Mouse (Mus musculus) megakaryocyte-erythroid progenitor cell, adult 5-6 weeks (primary cell): ENCODE data around the gene Dcaf11. TPM values are rescaled to one million over a fixed set of nuclear protein-coding genes. Genes with fewer than 3 reads are reported as not detected.

Source experiments
- ATAC-seq: replicated peaks from 2 replicates; pipeline ENCODE4 v1.8.0; 2016; ENCODE audit warnings: mild to moderate bottlenecking, inconsistent platforms; ENCODE audit not compliant: severe bottlenecking, poor library complexity, low FRiP score, low TSS enrichment
- total RNA-seq, 2 experiments: library from RNA; stranded (forward) in 1 of 2; stranded (reverse) in 1 of 2; fragments of 200-1000, 215-1000 nt in 1 of 2; fragments of >200 nt in 1 of 2; fragmentation: Nextera tagmentation in 1 of 2; gene quantifications; 2 replicates each; pipeline ENCODE4 v1.2.3; 2014 to 2017

Gene Dcaf11
- total RNA-seq, 2 experiments from 2014 or later: 41.6 to 115 TPM

DNA sequence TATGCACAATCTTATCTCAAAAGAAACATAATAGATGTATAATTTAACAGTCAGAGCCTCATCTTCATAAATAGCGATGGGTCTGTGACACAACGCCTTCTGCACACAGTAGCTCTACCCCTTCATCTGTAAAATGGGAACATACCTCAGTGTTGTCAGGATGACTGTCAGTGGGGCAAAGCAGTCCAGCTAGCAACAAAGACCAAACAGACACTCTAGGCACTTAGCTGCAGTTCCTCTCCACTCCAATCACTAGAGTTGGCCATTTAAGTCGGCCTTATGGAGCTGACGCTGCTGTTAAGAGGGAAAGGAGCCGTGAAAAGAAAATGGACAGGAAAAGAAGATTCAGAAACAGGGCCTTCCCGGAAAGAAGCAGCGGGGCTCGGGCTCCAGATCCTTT, 8.0 kb upstream of the Dcaf11 start:
- no peak for ATAC-seq

DNA sequence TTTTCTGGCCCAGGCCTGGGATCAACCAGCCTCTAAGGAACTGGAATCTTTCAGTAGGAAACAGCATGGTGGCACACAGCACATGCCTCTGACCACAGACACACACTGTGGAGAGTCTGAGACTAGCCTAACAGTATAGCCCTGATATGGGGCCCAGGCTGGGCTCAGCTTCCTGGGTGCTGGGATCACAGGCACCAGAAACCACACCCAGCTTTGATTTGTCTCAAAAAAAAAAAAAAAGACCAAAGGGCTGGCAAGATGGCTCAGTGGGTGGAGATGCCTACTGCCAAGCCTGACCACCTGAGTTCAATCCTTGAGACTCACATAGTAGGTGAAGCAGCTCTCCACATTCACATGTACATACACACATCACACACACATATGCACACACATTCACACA, 5.2 kb upstream of the Dcaf11 start:
- ATAC-seq: no peak

- no peak for ATAC-seq
Measured at GRCm38 (mm10) chr14:55555788-55556187, 4.0 kb upstream of the Dcaf11 start.

GRCm38 (mm10) chr14:55557003-55557402, 2.8 kb upstream of the Dcaf11 start:
- ATAC-seq: 0 out of 2 replicates have a peak, but pooled peaks have one; percentile 10

DNA sequence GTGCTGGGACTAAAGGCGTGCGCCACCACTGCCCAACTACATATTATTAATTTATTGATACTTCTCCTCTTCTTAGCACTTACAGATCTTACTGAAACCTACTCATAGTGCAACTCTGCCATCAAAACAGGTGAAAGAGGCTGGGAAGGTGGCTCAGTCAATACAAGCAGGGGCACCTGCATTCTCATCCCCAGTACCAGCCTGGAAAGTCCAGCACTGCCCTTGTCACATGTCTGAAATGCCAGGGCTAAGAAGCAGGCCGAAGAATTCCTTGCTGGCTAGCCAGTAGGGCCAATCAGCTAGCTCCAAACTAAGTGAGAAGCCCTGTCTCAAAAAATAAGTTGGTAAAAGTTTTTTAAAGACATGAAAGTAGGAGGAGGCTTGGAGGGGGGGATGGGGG, 2.2 kb upstream of the Dcaf11 start:
- no peak for ATAC-seq

DNA sequence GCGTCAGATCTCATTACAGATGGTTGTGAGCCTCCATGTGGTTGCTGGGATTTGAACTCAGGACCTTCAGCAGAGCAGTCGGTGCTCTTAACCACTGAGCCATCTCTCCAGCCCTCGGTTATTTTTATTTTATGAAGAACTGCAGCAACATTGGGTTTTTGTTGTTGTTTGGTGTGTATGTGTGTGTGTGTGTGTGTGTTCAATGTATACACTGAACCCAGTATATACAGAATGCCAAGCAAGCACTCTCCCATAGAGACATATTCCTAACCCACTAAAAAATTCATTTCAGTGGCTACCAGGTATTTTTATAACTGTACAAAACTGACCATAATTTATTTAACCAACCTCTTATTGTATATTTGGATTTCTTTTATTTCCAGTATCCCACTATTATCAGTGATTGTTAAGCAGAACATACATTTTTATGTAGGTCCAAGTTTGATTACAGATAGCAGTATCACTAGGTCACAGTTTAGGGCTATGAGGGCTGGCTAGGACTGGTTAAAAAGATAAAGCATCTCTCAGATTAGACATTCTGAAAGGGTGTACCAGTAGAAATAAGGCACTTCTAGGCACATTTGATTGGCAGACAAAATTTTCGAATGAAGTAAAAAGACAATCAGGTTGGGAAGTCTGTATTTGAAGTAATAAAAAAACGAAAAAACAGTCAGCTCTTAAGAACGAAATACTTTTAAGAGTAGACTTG, 912 bp upstream of the Dcaf11 start:
- ATAC-seq: peak; percentile 19; the same call in 1 of the 2 replicates

DNA sequence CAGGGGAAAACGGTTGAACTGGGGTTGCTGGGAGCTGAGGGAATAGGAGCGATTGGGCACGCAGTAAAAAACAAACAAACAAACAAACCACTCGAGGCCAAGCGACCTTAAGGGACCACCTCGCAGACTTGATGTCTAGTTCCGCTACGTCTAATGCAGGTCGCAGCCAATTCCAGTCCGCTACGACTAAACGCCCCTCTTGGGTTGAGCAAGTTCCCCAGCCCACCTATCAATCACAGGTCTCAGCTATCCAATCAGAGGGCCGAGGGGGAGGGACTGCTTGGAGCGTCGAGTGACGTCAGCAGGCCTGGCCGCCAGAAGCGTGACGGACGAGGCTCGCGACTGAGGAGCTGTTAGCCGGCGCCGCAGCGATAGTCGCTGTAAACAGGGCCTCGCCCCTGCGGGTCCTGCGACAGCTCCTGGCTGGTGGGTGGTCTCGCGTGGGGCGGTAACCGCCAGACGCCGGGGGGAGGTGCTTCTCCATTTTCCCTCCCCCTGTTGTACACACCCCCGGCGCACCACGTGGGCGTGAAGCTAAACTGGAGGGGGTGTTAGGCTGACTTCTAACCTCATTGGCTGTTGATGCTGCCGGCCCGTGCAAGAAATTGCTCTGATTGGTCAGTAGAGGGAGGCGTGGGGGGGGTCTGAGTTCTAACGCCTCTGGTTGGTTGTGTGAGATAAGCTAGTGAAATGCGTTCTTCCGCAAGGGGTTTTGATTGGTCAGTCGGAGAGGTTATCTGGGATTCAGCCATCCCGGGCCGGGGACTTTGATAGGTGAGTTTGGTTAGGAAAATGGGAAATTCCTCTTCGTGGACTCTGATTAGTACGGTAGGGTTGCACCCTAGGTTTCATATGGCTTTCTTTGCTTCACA, 632 bp downstream of the Dcaf11 start, which contains the start of gene A730061H03Rik:
TSS of gene A730061H03Rik (minus strand) at position 205 of the 872 bp plus-strand sequence.
- peak; percentile 81 for ATAC-seq

DNA sequence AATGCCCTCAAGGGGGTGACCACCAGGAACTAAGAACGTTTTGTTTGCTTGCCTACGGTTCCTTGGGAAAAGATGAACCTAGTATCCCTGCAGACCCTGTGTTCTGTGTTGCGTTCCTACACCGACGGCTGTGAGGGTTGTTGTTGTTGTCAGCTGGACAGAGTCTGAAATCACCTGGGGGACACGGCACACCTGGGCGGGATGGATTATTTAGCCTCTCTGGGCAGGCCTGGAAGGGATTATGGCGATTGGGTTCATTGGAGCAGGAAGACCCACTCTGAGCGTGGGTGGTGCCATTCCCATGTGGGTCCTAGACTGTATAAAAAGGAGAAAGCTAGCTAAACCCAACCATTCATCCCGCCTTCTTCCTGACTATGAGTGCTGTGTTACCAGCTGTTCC, 2.1 kb downstream of the Dcaf11 start:
- no peak for ATAC-seq

DNA sequence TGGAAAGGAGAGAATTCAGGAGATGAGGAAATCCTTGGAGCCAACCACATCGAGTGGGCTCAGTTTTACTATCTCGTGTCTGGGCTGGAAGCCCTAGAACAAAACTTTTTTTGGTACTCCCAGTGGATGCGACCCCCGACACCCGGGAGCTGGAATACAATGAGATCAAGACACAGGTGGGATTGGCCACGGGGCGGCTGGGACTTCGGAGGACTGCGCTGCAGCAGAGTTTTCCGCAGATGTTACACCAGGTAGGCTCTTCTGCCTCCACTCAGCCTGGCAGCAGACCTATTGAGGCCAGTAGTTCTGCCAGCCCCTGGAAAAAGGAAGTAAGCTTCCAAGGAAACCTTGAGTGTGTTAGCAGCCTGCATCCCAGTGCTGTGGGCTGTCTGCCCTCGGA, 3.4 kb downstream of the Dcaf11 start:
- ATAC-seq: no peak

- no peak for ATAC-seq
Measured at GRCm38 (mm10) chr14:55565748-55566147, 5.9 kb downstream of the Dcaf11 start.

DNA sequence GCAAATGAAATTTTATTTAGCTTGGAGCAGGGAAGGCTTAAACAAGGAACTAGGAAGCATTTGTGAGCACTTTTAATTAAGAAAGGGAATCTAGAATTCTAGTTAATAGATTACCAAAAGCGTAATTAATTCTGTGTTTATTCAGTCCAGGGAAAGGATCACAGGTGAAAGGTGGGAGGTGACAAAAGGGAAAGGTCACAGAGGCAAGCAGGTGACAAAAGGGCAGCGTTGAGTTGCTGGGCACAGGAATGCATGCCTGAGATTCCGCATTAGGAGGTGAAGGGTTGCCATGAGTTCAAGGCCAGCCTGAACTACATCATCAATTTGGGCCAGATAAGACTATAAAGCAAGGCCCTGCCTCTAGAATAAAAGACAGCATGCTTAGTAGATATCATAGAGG, 7.7 kb downstream of the Dcaf11 start:
- ATAC-seq: no peak

DNA sequence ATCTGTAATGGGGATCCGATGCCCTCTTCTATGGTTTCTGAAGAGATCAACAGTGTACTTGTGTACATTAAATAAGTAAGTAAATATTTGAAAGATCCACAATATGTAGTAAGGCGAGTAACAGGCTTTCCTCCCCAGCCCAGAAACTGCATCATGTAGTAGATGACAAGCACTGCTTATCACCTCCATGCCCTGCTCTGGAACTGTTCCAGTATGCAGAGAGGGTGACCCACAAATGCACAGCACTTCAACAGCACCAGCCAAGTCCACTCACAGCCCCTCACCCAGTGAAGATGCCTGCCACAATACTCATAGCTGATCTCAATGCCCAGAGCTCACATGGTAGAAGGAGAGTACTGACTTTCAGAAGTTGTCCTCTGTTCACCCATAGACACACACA, 10.8 kb downstream of the Dcaf11 start:
- ATAC-seq: peak; percentile 57

- no peak for ATAC-seq
Measured at GRCm38 (mm10) chr14:55571760-55572159, 12.0 kb downstream of the Dcaf11 start.

DNA sequence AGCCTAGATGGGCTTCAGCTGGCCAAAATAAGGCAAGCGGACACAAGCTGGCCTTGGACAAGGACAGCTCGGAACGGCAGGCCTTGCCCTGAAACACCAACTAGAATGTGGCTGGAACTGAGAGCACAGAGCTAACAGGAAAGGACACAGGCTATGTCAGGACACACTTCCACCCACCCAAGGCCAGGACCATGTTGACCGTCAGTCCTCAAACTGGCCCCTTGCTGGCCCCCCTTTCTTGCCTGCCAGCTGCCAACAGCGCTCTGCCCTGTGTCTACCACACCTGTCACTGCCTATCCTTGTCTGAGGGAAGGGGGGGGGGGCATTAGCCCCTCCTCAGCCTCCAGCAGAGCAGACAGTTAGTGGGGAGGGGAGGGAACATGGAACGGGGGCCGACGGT, 15.5 kb downstream of the Dcaf11 start, which contains the start of gene Fitm1:
TSS of gene Fitm1 (plus strand) at position 316 of the 400 bp plus-strand sequence.
- no peak for ATAC-seq

DNA sequence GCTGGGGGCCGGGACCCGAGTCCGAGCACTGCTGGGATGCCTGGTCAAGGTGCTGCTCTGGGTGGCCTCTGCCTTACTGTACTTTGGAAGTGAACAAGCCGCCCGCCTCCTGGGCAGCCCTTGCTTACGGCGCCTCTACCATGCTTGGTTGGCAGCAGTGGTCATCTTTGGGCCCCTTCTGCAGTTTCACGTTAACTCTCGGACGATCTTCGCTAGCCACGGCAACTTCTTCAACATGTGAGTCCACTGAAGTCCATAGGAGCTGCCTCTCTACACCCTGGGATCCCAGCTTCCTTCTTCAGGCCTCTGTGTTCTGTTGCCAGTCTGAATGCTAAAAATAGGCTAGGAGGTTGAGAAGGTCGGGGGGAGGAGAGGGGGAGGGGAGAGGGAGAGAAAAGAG, 15.9 kb downstream of the Dcaf11 start:
- no peak for ATAC-seq

DNA sequence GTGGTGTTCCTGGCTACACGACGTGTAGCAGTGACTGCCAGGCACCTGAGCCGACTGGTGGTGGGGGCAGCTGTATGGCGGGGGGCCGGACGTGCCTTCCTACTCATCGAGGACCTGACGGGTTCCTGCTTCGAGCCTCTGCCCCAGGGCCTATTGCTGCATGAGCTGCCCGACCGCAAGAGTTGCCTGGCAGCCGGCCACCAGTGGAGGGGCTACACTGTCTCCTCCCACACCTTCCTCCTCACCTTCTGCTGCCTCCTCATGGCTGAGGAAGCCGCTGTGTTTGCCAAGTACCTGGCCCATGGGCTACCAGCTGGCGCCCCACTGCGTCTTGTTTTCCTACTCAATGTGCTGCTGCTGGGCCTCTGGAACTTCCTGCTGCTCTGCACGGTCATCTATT, 16.6 kb downstream of the Dcaf11 start:
- no peak for ATAC-seq

DNA sequence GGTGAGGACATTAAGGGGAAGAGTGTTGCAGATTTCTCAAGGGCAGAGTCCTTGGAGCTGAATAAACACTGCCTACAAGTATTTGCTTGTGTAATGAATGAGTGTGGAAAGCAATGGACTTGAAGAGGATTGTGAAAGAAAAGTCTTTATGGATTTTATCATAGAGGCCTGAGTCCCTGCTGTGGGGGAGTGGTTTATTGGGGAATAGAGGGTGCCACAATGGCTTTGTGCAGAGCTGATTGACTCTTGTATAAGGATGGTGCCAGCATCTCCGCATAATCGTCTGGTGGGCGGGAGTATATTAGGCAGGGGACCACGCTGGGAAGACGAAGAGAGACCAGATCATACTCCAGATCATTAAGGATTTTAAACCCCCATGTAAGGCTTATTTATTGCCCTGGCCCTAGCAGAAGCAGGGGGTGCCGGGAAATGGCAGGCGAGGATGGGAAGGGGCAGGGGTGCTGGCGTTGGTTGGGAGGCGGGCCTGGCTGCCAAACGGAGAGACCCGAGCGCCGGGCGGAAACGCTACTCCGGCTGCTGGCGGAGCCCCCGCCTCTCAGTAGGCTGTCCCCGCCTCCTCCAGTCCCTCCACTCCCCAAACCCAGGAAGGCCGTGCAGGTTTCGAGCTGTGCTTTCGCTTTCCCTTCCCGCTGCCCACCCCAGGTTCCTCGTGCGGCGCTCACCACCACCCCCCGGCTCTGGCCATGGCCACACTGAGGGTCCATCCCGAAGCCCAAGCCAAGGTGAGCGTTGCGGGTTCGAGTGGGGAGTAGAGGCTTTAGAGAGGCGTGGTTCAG, 18.3 kb downstream of the Dcaf11 start, which contains the start of gene Psme1:
TSS of gene Psme1 (plus strand) at position 253 of the 797 bp plus-strand sequence.
- peak; percentile 78 for ATAC-seq

GRCm38 (mm10) chr14:55578668-55579269, 19.0 kb downstream of the Dcaf11 start:
- ATAC-seq: peak; percentile 69
